Mouse (Mus musculus) 416B (cell line): ENCODE results near the gene Tmem150a.

Source experiments
- DNase-seq: peaks from one replicate; pipeline ENCODE4 v3.0.0; 2011; ENCODE audit warnings: low read depth

Tmem150a gene

GRCm38 (mm10) chr6:72352636-72353405 lies 2.4 kb upstream of the Tmem150a start:
- DNase-seq: no peak

- no peak for DNase-seq
These were observed 1.2 kb upstream of the Tmem150a start for GRCm38 (mm10) chr6:72354025-72354424.

- DNase-seq: no peak
These were observed 820 bp downstream of the Tmem150a start for GRCm38 (mm10) chr6:72356001-72356532.

- no peak for DNase-seq
These were observed 2.2 kb downstream of the Tmem150a start for GRCm38 (mm10) chr6:72357164-72358079.

- DNase-seq: no peak
These were observed 3.0 kb downstream of the Tmem150a start for GRCm38 (mm10) chr6:72358086-72358764.

GRCm38 (mm10) chr6:72359343-72359742 lies 4.1 kb downstream of the Tmem150a start:
- no peak for DNase-seq

GRCm38 (mm10) chr6:72359891-72360598 lies 4.8 kb downstream of the Tmem150a start:
- no peak for DNase-seq

- no peak for DNase-seq
These were observed 5.3 kb downstream of the Tmem150a start for GRCm38 (mm10) chr6:72360599-72360935.

- no peak for DNase-seq
These were observed 5.9 kb downstream of the Tmem150a start for GRCm38 (mm10) chr6:72361121-72361551.

- DNase-seq: peak; percentile 99
These were observed 7.1 kb downstream of the Tmem150a start for GRCm38 (mm10) chr6:72362132-72363028.

GRCm38 (mm10) chr6:72364009-72364408 lies 8.8 kb downstream of the Tmem150a start:
- DNase-seq: peak; percentile 49

- DNase-seq: no peak
These were observed 9.7 kb downstream of the Tmem150a start for GRCm38 (mm10) chr6:72364985-72365384.

GRCm38 (mm10) chr6:72366304-72366703 lies 11.1 kb downstream of the Tmem150a start:
- DNase-seq: no peak

- no peak for DNase-seq
These were observed 11.7 kb downstream of the Tmem150a start, which contains the start of gene Rnf181 for GRCm38 (mm10) chr6:72366844-72367443. Rnf181 (minus strand) TSS chr6:72366956.

GRCm38 (mm10) chr6:72367460-72367974 lies 12.3 kb downstream of the Tmem150a start:
- DNase-seq: no peak

GRCm38 (mm10) chr6:72369557-72369956 lies 14.3 kb downstream of the Tmem150a start:
- no peak for DNase-seq

- DNase-seq: no peak
These were observed 14.8 kb downstream of the Tmem150a start for GRCm38 (mm10) chr6:72370091-72370490.

GRCm38 (mm10) chr6:72371147-72371546 lies 15.9 kb downstream of the Tmem150a start:
- DNase-seq: no peak

GRCm38 (mm10) chr6:72371571-72371970 lies 16.3 kb downstream of the Tmem150a start:
- DNase-seq: no peak

- DNase-seq: no peak
These were observed 17.9 kb downstream of the Tmem150a start for GRCm38 (mm10) chr6:72373184-72373583.
